8 mouse cellular contexts compared by ENCODE assay signal in the genomic region with DNA sequence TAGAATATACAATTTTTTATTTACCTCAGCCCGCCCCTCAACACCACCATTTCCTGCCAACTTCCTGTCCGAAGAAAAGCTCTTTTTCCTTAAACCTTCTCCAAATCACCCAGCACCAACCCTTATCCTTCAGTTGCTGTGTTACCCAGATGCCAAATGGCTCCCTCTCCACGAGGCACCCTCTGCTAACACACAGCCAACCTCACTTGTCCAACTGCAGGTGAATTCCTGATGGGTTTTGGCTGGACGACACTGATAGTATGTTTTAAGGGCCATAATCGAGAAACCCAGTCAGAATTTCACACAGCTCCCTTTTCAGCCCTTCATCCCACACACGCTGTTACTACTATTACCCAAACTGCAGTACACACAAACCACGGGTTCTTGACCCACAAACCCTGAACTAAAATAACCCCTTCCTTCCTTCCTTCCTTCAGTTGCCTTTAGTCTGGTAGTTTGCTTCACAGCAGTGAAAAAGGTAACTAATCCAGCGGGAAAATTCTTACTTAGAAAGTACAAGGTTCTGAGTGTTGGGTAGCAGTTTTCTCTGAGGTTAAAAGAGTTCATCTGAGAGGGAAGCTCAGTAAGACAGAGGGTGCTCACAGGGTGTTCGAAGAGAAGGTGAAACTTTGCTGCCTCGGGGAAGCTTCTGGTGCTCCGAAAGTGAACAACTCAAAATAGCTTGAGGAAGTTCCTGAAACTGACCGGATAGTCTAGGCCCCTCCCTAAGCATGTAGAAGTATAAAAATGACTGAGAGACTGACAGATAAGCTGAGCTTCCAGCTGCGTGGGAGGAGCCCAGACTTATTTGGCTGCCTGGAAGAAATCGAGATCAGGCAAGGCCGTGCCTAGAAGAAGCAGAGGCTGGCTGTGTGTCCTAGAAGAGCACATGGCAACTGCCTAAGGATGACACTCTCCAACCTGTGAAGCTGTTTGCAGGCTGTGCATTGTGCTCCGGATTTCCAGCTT. TPM values are rescaled to one million over a fixed set of nuclear protein-coding genes. Genes with fewer than 3 reads are reported as not detected.
DNase-seq lines count a peak whose midpoint lies in the region; ATAC-seq and TF ChIP-seq lines count a peak whose summit lies in the region.

No protein-coding gene starts in this region.

- no peak for TF ChIP-seq CTCF in G1E (IDR thresholded peaks at IDR 0.05; ENCODE audit: low read depth, low read length)

- H3K4me3 ChIP-seq in heart, embryonic 14.5 days (ENCODE audit: control insufficient read depth in 1 of 2, insufficient read depth in 1 of 2, low read depth in 1 of 2, low read length in 2 of 2): peak overlapping the region in 1 of 2 experiments; percentile 79; a peak in 2 of 4 replicates
- peak overlapping the region; percentile 95 for H3K4me3 ChIP-seq in G1E (ENCODE audit: low read depth, low read length)
- H3K4me3 ChIP-seq in forebrain, embryonic 15.5 days: peak overlapping the region; percentile 66
- peak overlapping the region; percentile 82 for H3K4me3 ChIP-seq in liver, embryonic 13.5 days (replicated peaks)
- peak overlapping the region; percentile 65; the same call in 1 of the 2 replicates for H3K4me3 ChIP-seq in stomach, embryonic 16.5 days (replicated peaks; ENCODE audit: low read length)

- no peak for DNase-seq in heart, adult 18-20 months
- no peak for DNase-seq in G1E (ENCODE audit: low spot score)
- DNase-seq in liver, embryonic 13.5 days: peak; percentile 44
- DNase-seq in kidney, postnatal 4 days: no peak
- DNase-seq in lung, postnatal 25 days (ENCODE audit: low spot score): no peak

- H3K27me3 ChIP-seq in heart, embryonic 14.5 days (ENCODE audit: control insufficient read depth, insufficient read depth, low read length): no peaks in the 10 kb centered on the region
- no peaks in the 10 kb centered on the region; the same call in 1 of the 2 replicates for H3K27me3 ChIP-seq in G1E (ENCODE audit: insufficient read depth, low read length)
- H3K27me3 ChIP-seq in forebrain, embryonic 15.5 days: no peaks in the 10 kb centered on the region
- no peaks in the 10 kb centered on the region for H3K27me3 ChIP-seq in liver, embryonic 13.5 days
- no peaks in the 10 kb centered on the region for H3K27me3 ChIP-seq in stomach, embryonic 16.5 days (ENCODE audit: control insufficient read depth, insufficient read depth, low read length)

- WGBS in heart, embryonic 14.5 days: 47% methylated on average over 16 of the region's 16 CpGs
- WGBS in forebrain, embryonic 15.5 days: 67% methylated on average over 16 of the region's 16 CpGs
- WGBS in liver, embryonic 13.5 days (ENCODE audit: insufficient replicate concordance): 27% methylated on average over 16 of the region's 16 CpGs
- WGBS in stomach, embryonic 16.5 days: 49% methylated on average over 16 of the region's 16 CpGs

- no peak for ATAC-seq in heart, embryonic 14.5 days (ENCODE audit: insufficient number of reproducible peaks, insufficient read depth, low FRiP score, low read depth)
- peak; percentile 36; the same call in 1 of the 2 replicates for ATAC-seq in G1E (ENCODE audit: extremely low read depth, insufficient number of reproducible peaks, low FRiP score, poor library complexity, severe bottlenecking)
- ATAC-seq in forebrain, embryonic 15.5 days (replicated peaks): no peak
- peak; percentile 65 for ATAC-seq in liver, embryonic 13.5 days (ENCODE audit: low read depth)
- ATAC-seq in stomach, embryonic 16.5 days (ENCODE audit: insufficient read depth, low FRiP score): no peak

- H3K4me2 ChIP-seq in heart, embryonic 14.5 days (ENCODE audit: low read length): peak overlapping the region; percentile 94
- H3K4me2 ChIP-seq in forebrain, embryonic 15.5 days (replicated peaks): peak overlapping the region; percentile 72
- peak overlapping the region; percentile 88 for H3K4me2 ChIP-seq in liver, embryonic 13.5 days
- peak overlapping the region; percentile 90 for H3K4me2 ChIP-seq in stomach, embryonic 16.5 days (ENCODE audit: low read depth, low read length)

- H3K9ac ChIP-seq in heart, embryonic 14.5 days (ENCODE audit: low read length): no peak overlapping the region
- no peak overlapping the region; the same call in 1 of the 2 replicates for H3K9ac ChIP-seq in forebrain, embryonic 15.5 days (replicated peaks)
- H3K9ac ChIP-seq in liver, embryonic 13.5 days: peak overlapping the region; percentile 87; the same call in 1 of the 2 replicates
- no peak overlapping the region for H3K9ac ChIP-seq in stomach, embryonic 16.5 days (ENCODE audit: low read length)

- no peaks in the 10 kb centered on the region for H3K9me3 ChIP-seq in heart, embryonic 14.5 days (ENCODE audit: control insufficient read depth, low read length)
- H3K9me3 ChIP-seq in G1E (replicated peaks): no peaks in the 10 kb centered on the region
- no peaks in the 10 kb centered on the region for H3K9me3 ChIP-seq in forebrain, embryonic 15.5 days
- no peaks in the 10 kb centered on the region for H3K9me3 ChIP-seq in liver, embryonic 13.5 days (replicated peaks)
- H3K9me3 ChIP-seq in stomach, embryonic 16.5 days (replicated peaks; ENCODE audit: control insufficient read depth, low read length): no peaks in the 10 kb centered on the region

- peaks cover 9 to 27% of the 10 kb centered on the region in 2 experiments for H3K4me1 ChIP-seq in heart, embryonic 14.5 days (ENCODE audit: control insufficient read depth in 2 of 2, insufficient read depth in 2 of 2, low read length in 2 of 2)
- H3K4me1 ChIP-seq in G1E (ENCODE audit: insufficient read depth, low read depth, low read length): peaks cover 62% of the 10 kb centered on the region
- peaks cover 22% of the 10 kb centered on the region for H3K4me1 ChIP-seq in forebrain, embryonic 15.5 days
- peaks cover 43% of the 10 kb centered on the region for H3K4me1 ChIP-seq in liver, embryonic 13.5 days (replicated peaks)
- peaks cover 18% of the 10 kb centered on the region; the same call in 1 of the 2 replicates for H3K4me1 ChIP-seq in stomach, embryonic 16.5 days (ENCODE audit: control insufficient read depth, insufficient read depth, low read length)

- H3K27ac ChIP-seq in heart, embryonic 14.5 days (replicated peaks in 1 of 2; ENCODE audit: control insufficient read depth in 1 of 2, insufficient read depth in 1 of 2, low read depth in 2 of 2, low read length in 2 of 2): no peak overlapping the region
- H3K27ac ChIP-seq in forebrain, embryonic 15.5 days (replicated peaks): peak overlapping the region; percentile 41; the same call in 1 of the 2 replicates
- peak overlapping the region; percentile 44 for H3K27ac ChIP-seq in liver, embryonic 13.5 days
- no peak overlapping the region for H3K27ac ChIP-seq in stomach, embryonic 16.5 days (ENCODE audit: low read length)

- no peaks in the 10 kb centered on the region for H3K36me3 ChIP-seq in heart, embryonic 14.5 days (ENCODE audit: control insufficient read depth, insufficient read depth, low read length)
- peaks cover 6% of the 10 kb centered on the region for H3K36me3 ChIP-seq in G1E (replicated peaks)
- no peaks in the 10 kb centered on the region for H3K36me3 ChIP-seq in forebrain, embryonic 15.5 days
- no peaks in the 10 kb centered on the region for H3K36me3 ChIP-seq in liver, embryonic 13.5 days
- no peaks in the 10 kb centered on the region for H3K36me3 ChIP-seq in stomach, embryonic 16.5 days (ENCODE audit: control insufficient read depth, insufficient read depth, low read length)

RNA-seq across cellular contexts. Expression of gene Mrpl44, which starts 13.3 kb away (rescaled TPM):
- 43.1 and 45.6 TPM in 2 replicates for polyA plus RNA-seq in heart, embryonic 14.5 days (2014; fragmentation: Nextera tagmentation; extraction: Ambion mirVana)
- total RNA-seq in heart, adult 18-20 months (2021): 10 to 100 TPM; 73.6 to 75.9 TPM
- total RNA-seq in G1E (2014; fragmentation: Nextera tagmentation) (34.1 and 38.3 TPM in 2 replicates), G1E (2017) (74.1 and 83.5 TPM in 2 replicates)
- polyA plus RNA-seq in G1E (2012): 52.6 and 53.1 TPM in 2 replicates
- 45.8 and 47.4 TPM in 2 replicates for polyA plus RNA-seq in forebrain, embryonic 15.5 days (2015; fragmentation: Nextera tagmentation; extraction: Ambion mirVana)
- polyA plus RNA-seq in liver, embryonic 13.5 days (2015; fragmentation: Nextera tagmentation; extraction: Ambion mirVana): 32.3 and 34.9 TPM in 2 replicates
- polyA plus RNA-seq in stomach, embryonic 16.5 days (2015; fragmentation: Nextera tagmentation; extraction: Ambion mirVana): 47.6 and 51.0 TPM in 2 replicates

RNA-seq across cellular contexts. Expression of gene Wdfy1, which starts 13.4 kb away (rescaled TPM):
- 28.5 and 33.7 TPM in 2 replicates for polyA plus RNA-seq in heart, embryonic 14.5 days (2014; fragmentation: Nextera tagmentation; extraction: Ambion mirVana)
- total RNA-seq in heart, adult 18-20 months (2021): 10 to 100 TPM; 11.7 to 16.7 TPM
- total RNA-seq in G1E (2014; fragmentation: Nextera tagmentation) (29.2 and 30.7 TPM in 2 replicates), G1E (2017) (54.2 and 57.1 TPM in 2 replicates)
- polyA plus RNA-seq in G1E (2012): 76.7 and 90.1 TPM in 2 replicates
- 79.6 and 87.1 TPM in 2 replicates for polyA plus RNA-seq in forebrain, embryonic 15.5 days (2015; fragmentation: Nextera tagmentation; extraction: Ambion mirVana)
- 14.4 and 14.5 TPM in 2 replicates for polyA plus RNA-seq in liver, embryonic 13.5 days (2015; fragmentation: Nextera tagmentation; extraction: Ambion mirVana)
- polyA plus RNA-seq in stomach, embryonic 16.5 days (2015; fragmentation: Nextera tagmentation; extraction: Ambion mirVana): 32.9 and 41.8 TPM in 2 replicates

Comparison
In these comparisons a context has a peak if more than half of its experiments do, and no peak if none do; other contexts are left out.
1. ATAC-seq: peak in G1E (single experiment) and liver, embryonic 13.5 days (single experiment); none in heart, embryonic 14.5 days (single experiment), forebrain, embryonic 15.5 days (single experiment) and stomach, embryonic 16.5 days (single experiment).
2. H3K27ac ChIP-seq: peak in forebrain, embryonic 15.5 days (single experiment) and liver, embryonic 13.5 days (single experiment); none in heart, embryonic 14.5 days (0 of 2) and stomach, embryonic 16.5 days (single experiment).
3. Peak in every context shown above with its lines, with median percentiles within 50 percentile points of each other: H3K4me2 ChIP-seq.